In genomic region chr16:35490231-35491070, GRCm38 (mm10) we compare ENCODE assay signal across 8 mouse cellular contexts. TPM values are rescaled to one million over a fixed set of nuclear protein-coding genes. Genes with fewer than 3 reads are reported as not detected.
A peak's percentile ranks its signal among the peaks of the same experiment; 100 is the strongest.
DNase-seq lines count a peak whose midpoint lies in the region; ATAC-seq lines count a peak whose summit lies in the region.

Pdia5 (minus strand) TSS chr16:35490873.

- 0 out of 2 replicates have a peak, but pooled peaks cover 8% of the 10 kb centered on the region for H3K4me1 ChIP-seq in hindbrain, embryonic 14.5 days (replicated peaks; ENCODE audit: control insufficient read depth, insufficient read depth, low read length)

- no peaks in the 10 kb centered on the region for H3K27me3 ChIP-seq in hindbrain, embryonic 14.5 days (ENCODE audit: control insufficient read depth, insufficient read depth, low read length)

- under 1% methylated on average over 60 of the region's 66 CpGs for WGBS in hindbrain, embryonic 14.5 days

- no peak within 1 kb of the TSS for H3K27ac ChIP-seq in hindbrain, embryonic 14.5 days

- peak within 1 kb of the TSS; percentile 67 for H3K9ac ChIP-seq in hindbrain, embryonic 14.5 days

- peak; percentile 96 for DNase-seq in ZHBTc4 (ENCODE audit: low read depth, low spot score)
- peak; percentile 90 to 94 for DNase-seq in cerebellum, postnatal 25 days
- peak; percentile 91 for DNase-seq in gastrocnemius, adult 18-20 months (ENCODE audit: low spot score)
- DNase-seq in hindbrain, embryonic 14.5 days (ENCODE audit: low spot score): peak; percentile 86
- DNase-seq in layer of hippocampus, postnatal 25 days (ENCODE audit: extremely low spot score in 1 of 2, low spot score in 1 of 2): peak; percentile 67 to 76
- DNase-seq in lung, postnatal 10 days: peak; percentile 93
- peak; percentile 93 for DNase-seq in retina, postnatal 1 day
- peak; percentile 81 for DNase-seq in urinary bladder, postnatal 25 days (ENCODE audit: low spot score)

- H3K36me3 ChIP-seq in hindbrain, embryonic 14.5 days (replicated peaks; ENCODE audit: control insufficient read depth, insufficient read depth): no peaks in the 10 kb centered on the region

- H3K4me2 ChIP-seq in hindbrain, embryonic 14.5 days (replicated peaks): peak within 1 kb of the TSS; percentile 89

- no peaks in the 10 kb centered on the region for H3K9me3 ChIP-seq in hindbrain, embryonic 14.5 days (ENCODE audit: control insufficient read depth, low read length)

- peak; percentile 95 for ATAC-seq in hindbrain, embryonic 14.5 days (ENCODE audit: low FRiP score)

- H3K4me3 ChIP-seq in hindbrain, embryonic 14.5 days (replicated peaks; ENCODE audit: low read length): peak within 1 kb of the TSS; percentile 62

RNA-seq across cellular contexts. Expression of gene Pdia5, which starts in this region (rescaled TPM):
- 1 to 10 TPM; 1.9 to 2.0 TPM for total RNA-seq in gastrocnemius, adult 18-20 months (2021)
- 6.8 and 8.3 TPM in 2 replicates for polyA plus RNA-seq in hindbrain, embryonic 14.5 days (2014; fragmentation: Nextera tagmentation; extraction: Ambion mirVana)
- 1 to 10 TPM; 3.4 to 3.7 TPM for total RNA-seq in layer of hippocampus, postnatal 25 days (2021)
